Mouse (Mus musculus): ENCODE results near the gene 2010003K11Rik. TPM values are rescaled to one million over a fixed set of nuclear protein-coding genes. Genes with fewer than 3 reads are reported as not detected.
A peak's percentile ranks its signal among the peaks of the same experiment; 100 is the strongest.

Gene 2010003K11Rik
- polyA plus RNA-seq, 1 experiment from 2014 or later: 0.61 TPM

- H3K4me1 ChIP-seq (replicated peaks; ENCODE audit: insufficient read depth, low read length): no peaks in the 10 kb centered on the region
- H3K4me2 ChIP-seq (ENCODE audit: low read length): no peak overlapping the region
- H3K27ac ChIP-seq: no peak overlapping the region
- TF ChIP-seq CTCF (IDR thresholded peaks at IDR 0.05; ENCODE audit: low read depth): peak; percentile 44
- DNase-seq (ENCODE audit: low spot score) (no peak), ATAC-seq (replicated peaks; ENCODE audit: low FRiP score, low read depth) (no peak)
- 88% methylated on average over 6 of the region's 6 CpGs for WGBS
- no peaks in the 10 kb centered on the region for H3K9me3 ChIP-seq (replicated peaks; ENCODE audit: low read length)
- H3K27me3 ChIP-seq (ENCODE audit: insufficient read depth, low read length): no peaks in the 10 kb centered on the region
- H3K4me3 ChIP-seq (replicated peaks; ENCODE audit: low read depth, low read length): no peak overlapping the region
- no peak overlapping the region for H3K9ac ChIP-seq (ENCODE audit: low read depth, low read length)
- no peaks in the 10 kb centered on the region for H3K36me3 ChIP-seq (ENCODE audit: insufficient read depth, low read length)
These were observed 41.9 kb upstream of the 2010003K11Rik start for GRCm38 (mm10) chr19:4540263-4540662.

GRCm38 (mm10) chr19:4536606-4537005 lies 38.2 kb upstream of the 2010003K11Rik start:
- ATAC-seq (replicated peaks; ENCODE audit: low FRiP score, low read depth): no peak
- no peaks in the 10 kb centered on the region for H3K4me1 ChIP-seq (replicated peaks; ENCODE audit: insufficient read depth, low read length)
- no peak overlapping the region for H3K4me3 ChIP-seq (replicated peaks; ENCODE audit: low read depth, low read length)
- no peaks in the 10 kb centered on the region for H3K27me3 ChIP-seq (ENCODE audit: insufficient read depth, low read length)
- no peak overlapping the region for H3K9ac ChIP-seq (ENCODE audit: low read depth, low read length)
- WGBS: 60% methylated on average over 3 of the region's 3 CpGs
- no peak for DNase-seq (ENCODE audit: low spot score)
- no peak overlapping the region for H3K4me2 ChIP-seq (ENCODE audit: low read length)
- H3K9me3 ChIP-seq (replicated peaks; ENCODE audit: low read length): no peaks in the 10 kb centered on the region
- H3K36me3 ChIP-seq (ENCODE audit: insufficient read depth, low read length): no peaks in the 10 kb centered on the region
- no peak overlapping the region for H3K27ac ChIP-seq
- no peak for TF ChIP-seq CTCF (IDR thresholded peaks at IDR 0.05; ENCODE audit: low read depth)

GRCm38 (mm10) chr19:4535922-4536321 lies 37.5 kb upstream of the 2010003K11Rik start:
- TF ChIP-seq CTCF (IDR thresholded peaks at IDR 0.05; ENCODE audit: low read depth): no peak
- H3K4me2 ChIP-seq (ENCODE audit: low read length): no peak overlapping the region
- H3K9me3 ChIP-seq (replicated peaks; ENCODE audit: low read length): no peaks in the 10 kb centered on the region
- H3K4me3 ChIP-seq (replicated peaks; ENCODE audit: low read depth, low read length): no peak overlapping the region
- no peaks in the 10 kb centered on the region for H3K4me1 ChIP-seq (replicated peaks; ENCODE audit: insufficient read depth, low read length)
- H3K27ac ChIP-seq: no peak overlapping the region
- H3K36me3 ChIP-seq (ENCODE audit: insufficient read depth, low read length): no peaks in the 10 kb centered on the region
- H3K9ac ChIP-seq (ENCODE audit: low read depth, low read length): no peak overlapping the region
- DNase-seq (ENCODE audit: low spot score) (no peak), ATAC-seq (replicated peaks; ENCODE audit: low FRiP score, low read depth) (no peak)
- no peaks in the 10 kb centered on the region for H3K27me3 ChIP-seq (ENCODE audit: insufficient read depth, low read length)

- H3K4me2 ChIP-seq (ENCODE audit: low read length): no peak overlapping the region
- H3K4me1 ChIP-seq (replicated peaks; ENCODE audit: insufficient read depth, low read length): no peaks in the 10 kb centered on the region
- H3K27ac ChIP-seq: no peak overlapping the region
- no peaks in the 10 kb centered on the region for H3K27me3 ChIP-seq (ENCODE audit: insufficient read depth, low read length)
- H3K36me3 ChIP-seq (ENCODE audit: insufficient read depth, low read length): no peaks in the 10 kb centered on the region
- no peak for TF ChIP-seq CTCF (IDR thresholded peaks at IDR 0.05; ENCODE audit: low read depth)
- DNase-seq (ENCODE audit: low spot score): no peak
- no peak for ATAC-seq (replicated peaks; ENCODE audit: low FRiP score, low read depth)
- no peak overlapping the region for H3K4me3 ChIP-seq (replicated peaks; ENCODE audit: low read depth, low read length)
- H3K9me3 ChIP-seq (replicated peaks; ENCODE audit: low read length): no peaks in the 10 kb centered on the region
- H3K9ac ChIP-seq (ENCODE audit: low read depth, low read length): no peak overlapping the region
- WGBS: 98% methylated on average over 2 of the region's 2 CpGs
These were observed 36.3 kb upstream of the 2010003K11Rik start for GRCm38 (mm10) chr19:4534646-4535045.

- Histone ChIP-seq H3K9me3 (replicated peaks; ENCODE audit: low read length) (no peaks in the 10 kb centered on the region), H3K4me1 (replicated peaks; ENCODE audit: insufficient read depth, low read length) (no peaks in the 10 kb centered on the region), H3K27ac (no peak overlapping the region), H3K27me3 (ENCODE audit: insufficient read depth, low read length) (no peaks in the 10 kb centered on the region), H3K9ac (ENCODE audit: low read depth, low read length) (no peak overlapping the region), H3K36me3 (ENCODE audit: insufficient read depth, low read length) (no peaks in the 10 kb centered on the region), H3K4me3 (replicated peaks; ENCODE audit: low read depth, low read length) (no peak overlapping the region), H3K4me2 (ENCODE audit: low read length) (no peak overlapping the region)
- WGBS: 80% methylated on average over 3 of the region's 3 CpGs
- DNase-seq (ENCODE audit: low spot score): no peak
- ATAC-seq (replicated peaks; ENCODE audit: low FRiP score, low read depth): no peak
- TF ChIP-seq CTCF (IDR thresholded peaks at IDR 0.05; ENCODE audit: low read depth): no peak
These were observed 23.2 kb upstream of the 2010003K11Rik start for GRCm38 (mm10) chr19:4521426-4522050.

- no peak overlapping the region for H3K9ac ChIP-seq (ENCODE audit: low read depth, low read length)
- DNase-seq (ENCODE audit: low spot score) (no peak), ATAC-seq (replicated peaks; ENCODE audit: low FRiP score, low read depth) (no peak)
- no peaks in the 10 kb centered on the region for H3K36me3 ChIP-seq (ENCODE audit: insufficient read depth, low read length)
- no peak overlapping the region for H3K4me3 ChIP-seq (replicated peaks; ENCODE audit: low read depth, low read length)
- no peaks in the 10 kb centered on the region; the same call in 1 of the 2 replicates for H3K4me1 ChIP-seq (replicated peaks; ENCODE audit: insufficient read depth, low read length)
- no peak overlapping the region for H3K4me2 ChIP-seq (ENCODE audit: low read length)
- no peak overlapping the region for H3K27ac ChIP-seq
- TF ChIP-seq CTCF (IDR thresholded peaks at IDR 0.05; ENCODE audit: low read depth): no peak
- WGBS: 73% methylated on average over 1 of the region's 1 CpGs
- H3K27me3 ChIP-seq (ENCODE audit: insufficient read depth, low read length): no peaks in the 10 kb centered on the region
- no peaks in the 10 kb centered on the region for H3K9me3 ChIP-seq (replicated peaks; ENCODE audit: low read length)
These were observed 19.1 kb upstream of the 2010003K11Rik start for GRCm38 (mm10) chr19:4517483-4517882.

GRCm38 (mm10) chr19:4516288-4516687 lies 17.9 kb upstream of the 2010003K11Rik start:
- no peak overlapping the region for H3K9ac ChIP-seq (ENCODE audit: low read depth, low read length)
- no peaks in the 10 kb centered on the region for H3K36me3 ChIP-seq (ENCODE audit: insufficient read depth, low read length)
- no peak for TF ChIP-seq CTCF (IDR thresholded peaks at IDR 0.05; ENCODE audit: low read depth)
- no peaks in the 10 kb centered on the region; the same call in 1 of the 2 replicates for H3K4me1 ChIP-seq (replicated peaks; ENCODE audit: insufficient read depth, low read length)
- H3K4me2 ChIP-seq (ENCODE audit: low read length): no peak overlapping the region
- no peaks in the 10 kb centered on the region for H3K27me3 ChIP-seq (ENCODE audit: insufficient read depth, low read length)
- 49% methylated on average over 2 of the region's 2 CpGs for WGBS
- no peaks in the 10 kb centered on the region for H3K9me3 ChIP-seq (replicated peaks; ENCODE audit: low read length)
- DNase-seq (ENCODE audit: low spot score) (no peak), ATAC-seq (replicated peaks; ENCODE audit: low FRiP score, low read depth) (no peak)
- no peak overlapping the region for H3K4me3 ChIP-seq (replicated peaks; ENCODE audit: low read depth, low read length)
- no peak overlapping the region for H3K27ac ChIP-seq
